Mouse (Mus musculus): ENCODE data around the gene Tlr7.
"Not testable (repeated sequence)": the region's sequence is repeated elsewhere in the genome, so short reads cannot be mapped to it uniquely, and the experiment has no call there.

The Tlr7 gene

DNA sequence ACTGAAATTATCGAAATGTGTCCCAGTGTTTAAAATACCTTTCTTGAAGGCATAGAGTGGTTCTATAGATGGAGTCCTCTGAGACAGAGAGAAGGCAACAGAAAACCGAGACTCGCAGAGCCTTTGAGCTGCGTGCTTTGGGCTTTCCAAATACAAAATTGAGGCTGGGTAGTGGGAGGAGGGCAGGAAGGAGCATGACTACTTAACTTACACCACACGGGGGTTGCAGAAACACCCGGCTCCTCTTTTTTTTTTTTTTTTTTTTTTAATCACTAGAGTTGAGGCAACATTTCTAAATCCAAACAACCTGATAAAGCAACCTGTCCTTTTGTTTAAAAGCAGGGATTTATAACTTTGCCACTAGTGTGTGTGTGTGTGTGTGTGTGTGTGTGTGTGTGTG lies at the start of gene Tlr7:
Gene Tlr7, minus strand, starts transcription at position 160 of the 400 bp plus-strand sequence.
- DNase-seq (ENCODE audit: low spot score in 2 of 2): no peak

DNA sequence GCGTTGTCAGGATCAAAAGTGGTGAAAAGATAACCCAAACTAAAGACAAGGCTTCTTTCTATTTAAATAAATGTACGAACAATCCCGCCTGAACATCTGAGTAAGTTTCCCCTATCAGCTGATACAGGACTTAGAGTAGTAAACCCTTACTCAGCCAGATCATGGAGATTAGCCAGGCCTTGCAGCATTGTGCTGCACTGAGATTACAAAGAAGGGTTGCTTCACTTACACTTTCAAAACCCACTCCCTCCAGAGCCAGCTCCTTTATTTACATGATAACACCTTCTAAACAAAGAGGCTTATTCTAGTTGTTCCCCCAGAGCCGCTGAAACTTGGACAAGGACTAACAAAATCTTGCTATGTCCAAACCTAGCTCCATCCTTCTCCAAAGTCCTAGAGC lies 49.7 kb upstream of the Tlr7 start:
- DNase-seq (ENCODE audit: low spot score in 2 of 2): no peak

GRCm38 (mm10) chrX:167361231-167361630 lies 30.9 kb upstream of the Tlr7 start:
- not testable (repeated sequence) for DNase-seq (ENCODE audit: low spot score in 2 of 2)

GRCm38 (mm10) chrX:167359704-167360103 lies 29.3 kb upstream of the Tlr7 start:
- DNase-seq (ENCODE audit: low spot score in 2 of 2): no peak

DNA sequence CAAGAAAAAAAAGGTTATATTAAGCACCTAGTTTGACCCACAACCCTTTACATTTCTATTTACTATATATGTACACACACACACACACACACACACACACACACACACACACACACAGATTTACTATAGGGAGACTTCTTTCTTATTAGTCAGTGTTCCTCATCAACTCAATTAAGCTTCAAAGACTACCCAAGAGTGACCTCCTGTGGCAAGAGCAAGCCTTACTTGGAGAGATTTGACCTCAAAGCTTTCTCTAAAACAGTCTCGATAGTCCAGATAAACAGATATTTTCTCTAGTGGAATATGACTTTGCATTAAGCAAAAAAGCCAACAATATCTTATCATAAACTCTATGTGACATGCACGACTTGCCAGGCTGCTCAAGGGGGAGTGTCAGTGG lies 27.1 kb upstream of the Tlr7 start:
- peak; percentile 6 for DNase-seq (ENCODE audit: low spot score in 2 of 2)

- no peak for DNase-seq (ENCODE audit: low spot score in 2 of 2)
Observed at GRCm38 (mm10) chrX:167355965-167356364, 25.6 kb upstream of the Tlr7 start.

GRCm38 (mm10) chrX:167353617-167354016 lies 23.3 kb upstream of the Tlr7 start:
- no peak for DNase-seq (ENCODE audit: low spot score in 2 of 2)

DNA sequence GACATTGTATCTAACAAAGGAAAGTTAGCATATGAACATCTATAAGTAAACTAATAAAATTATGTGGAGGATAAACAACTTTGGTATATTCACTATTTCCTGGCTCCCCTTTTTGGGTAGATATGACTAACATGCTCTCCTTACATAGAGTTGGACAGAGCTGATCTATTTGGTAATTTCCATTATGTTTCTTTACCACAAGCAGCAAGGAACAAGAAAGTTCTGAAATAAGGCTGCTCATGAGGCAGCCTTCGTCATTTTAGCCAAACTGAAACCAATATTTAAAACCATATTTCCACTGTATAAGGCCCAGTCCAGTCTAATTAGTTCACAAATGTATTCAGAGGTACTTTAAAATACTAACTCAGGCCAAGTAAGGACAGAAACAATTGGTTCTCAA lies 16.1 kb upstream of the Tlr7 start:
- no peak for DNase-seq (ENCODE audit: low spot score in 2 of 2)

GRCm38 (mm10) chrX:167344356-167344755 lies 14.0 kb upstream of the Tlr7 start:
- no peak for DNase-seq (ENCODE audit: low spot score in 2 of 2)

- DNase-seq (ENCODE audit: low spot score in 2 of 2): no peak
Observed at GRCm38 (mm10) chrX:167341811-167342210, 11.5 kb upstream of the Tlr7 start.

DNA sequence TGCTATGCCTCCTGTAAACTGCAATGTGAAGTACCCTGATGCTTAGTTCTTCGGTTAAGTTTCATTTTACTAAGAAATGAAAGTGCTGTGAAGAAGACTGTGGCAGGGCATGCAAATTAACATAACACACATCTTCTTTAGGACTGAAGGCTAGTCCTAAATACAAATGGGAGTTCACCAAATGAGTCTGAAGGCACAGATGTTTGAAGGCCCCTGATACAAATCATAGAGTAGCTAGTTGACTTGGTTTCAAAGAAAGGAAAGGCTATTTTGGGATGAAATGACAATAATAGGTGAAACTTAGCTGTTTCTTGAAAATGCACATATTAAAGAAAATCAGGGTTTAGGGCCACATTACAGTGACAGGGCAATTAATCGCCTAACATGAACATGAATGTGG lies 9.8 kb upstream of the Tlr7 start:
- DNase-seq (ENCODE audit: low spot score in 2 of 2): no peak

GRCm38 (mm10) chrX:167337990-167338389 lies 7.6 kb upstream of the Tlr7 start:
- no peak for DNase-seq (ENCODE audit: low spot score in 2 of 2)

- no peak for DNase-seq (ENCODE audit: low spot score in 2 of 2)
Observed at GRCm38 (mm10) chrX:167334571-167334970, 4.2 kb upstream of the Tlr7 start.

GRCm38 (mm10) chrX:167332607-167333006 lies 2.2 kb upstream of the Tlr7 start:
- DNase-seq (ENCODE audit: low spot score in 2 of 2): no peak

- DNase-seq (ENCODE audit: low spot score in 2 of 2): no peak
Observed at GRCm38 (mm10) chrX:167330993-167331392, 635 bp upstream of the Tlr7 start.

GRCm38 (mm10) chrX:167329620-167330019 lies 738 bp downstream of the Tlr7 start:
- no peak for DNase-seq (ENCODE audit: low spot score in 2 of 2)

DNA sequence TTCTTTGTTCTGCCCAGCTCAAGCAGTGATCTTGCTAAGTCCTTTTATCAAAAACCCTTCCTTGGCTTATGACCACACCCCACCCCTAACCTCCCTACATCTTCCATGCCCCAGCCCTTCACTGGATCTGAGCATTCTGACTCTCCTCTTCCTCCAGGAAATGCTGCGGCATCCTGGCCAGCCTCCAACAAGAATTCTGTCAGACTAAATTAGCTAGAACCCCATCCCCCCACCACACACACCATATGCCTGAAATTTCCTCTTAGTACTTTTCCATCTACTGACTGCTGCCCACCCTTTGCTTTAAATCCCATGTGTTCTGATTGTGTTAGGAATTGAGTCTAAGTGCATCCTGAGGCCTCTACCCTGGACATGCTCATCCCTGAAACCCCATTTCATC lies 1.3 kb downstream of the Tlr7 start:
- DNase-seq (ENCODE audit: low spot score in 2 of 2): peak in 1 of 2 experiments; percentile 13

GRCm38 (mm10) chrX:167328519-167328918 lies 1.8 kb downstream of the Tlr7 start:
- DNase-seq (ENCODE audit: low spot score in 2 of 2): no peak

DNA sequence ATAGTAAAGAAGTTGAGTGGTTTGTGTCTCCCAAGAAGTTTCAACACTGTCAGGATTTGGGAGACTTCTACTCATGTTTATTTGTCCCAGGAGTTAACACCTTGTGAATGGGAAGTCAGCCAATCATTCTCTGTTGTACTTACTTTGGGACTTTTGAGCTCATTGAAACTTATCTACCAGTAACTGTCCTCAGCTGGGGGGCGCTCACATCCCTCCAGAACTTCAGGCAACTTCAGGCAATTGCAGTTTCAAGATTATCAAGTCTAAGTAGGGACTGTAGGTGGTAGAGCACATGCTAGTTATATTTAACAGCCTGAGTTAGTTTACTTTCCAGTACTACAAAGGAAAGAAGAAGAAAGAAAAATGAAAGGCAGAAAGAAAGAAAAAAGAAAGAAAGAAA lies 6.6 kb downstream of the Tlr7 start:
- DNase-seq (ENCODE audit: low spot score in 2 of 2): no peak

- no peak for DNase-seq (ENCODE audit: low spot score in 2 of 2)
Observed at GRCm38 (mm10) chrX:167321233-167321806, 9.0 kb downstream of the Tlr7 start.

DNA sequence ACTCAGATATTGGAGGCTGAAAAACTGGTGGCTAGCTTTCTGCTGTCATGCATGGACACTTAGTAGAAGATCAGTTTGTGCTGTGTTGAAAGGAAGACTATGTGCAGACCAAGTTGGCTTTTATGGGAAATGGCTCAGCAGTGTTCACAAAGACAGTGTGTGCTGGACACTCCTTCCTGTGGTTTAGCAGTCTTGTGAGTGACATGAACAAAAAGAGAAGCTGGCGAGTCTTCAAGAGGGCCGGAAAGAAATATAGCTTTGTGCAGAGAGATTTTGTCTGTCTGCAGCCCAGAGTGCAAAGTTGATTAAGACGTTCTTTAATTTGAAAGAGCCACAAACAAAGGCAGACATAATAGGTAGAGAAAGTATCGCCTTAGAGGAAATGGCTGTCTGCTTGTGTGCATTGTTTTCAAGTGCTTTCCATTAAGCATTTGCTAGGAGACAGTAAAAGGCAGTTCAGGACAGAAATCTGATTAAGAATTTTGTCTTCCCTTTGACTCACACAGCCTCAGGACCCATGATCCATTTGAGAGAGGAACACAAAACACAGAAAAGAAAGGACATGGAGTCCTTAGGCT lies 11.4 kb downstream of the Tlr7 start:
- no peak for DNase-seq (ENCODE audit: low spot score in 2 of 2)

- no peak for DNase-seq (ENCODE audit: low spot score in 2 of 2)
Observed at GRCm38 (mm10) chrX:167315766-167316165, 14.6 kb downstream of the Tlr7 start.

DNA sequence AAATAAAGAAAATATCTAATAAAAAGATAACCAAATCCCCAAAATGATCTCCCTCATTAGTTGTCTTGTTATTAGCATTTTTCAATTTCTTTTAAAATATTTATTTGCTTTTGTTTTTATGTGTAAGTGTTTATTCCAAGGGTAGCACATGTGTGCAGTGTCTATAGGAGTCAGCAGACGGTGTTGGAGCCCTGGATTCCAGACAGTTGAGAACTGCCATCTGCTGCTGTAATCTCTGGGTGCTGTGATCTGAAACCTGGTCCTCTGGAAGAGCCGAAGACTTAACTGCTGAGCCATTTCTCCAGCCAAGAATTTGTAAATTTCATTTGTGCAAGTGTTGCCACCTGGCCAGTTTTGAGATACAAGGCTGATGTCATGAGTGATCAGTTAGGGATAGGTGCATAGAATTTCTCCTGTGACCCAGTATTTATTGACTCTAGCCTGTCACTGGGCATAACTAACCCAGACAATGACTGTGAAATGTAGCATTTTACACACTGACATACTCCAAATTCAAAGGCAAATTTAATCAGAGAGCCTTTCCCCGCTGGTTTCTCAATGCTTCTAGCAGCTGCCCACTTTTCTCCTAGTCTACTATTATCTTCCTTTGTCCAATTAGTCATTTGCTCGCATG lies 15.1 kb downstream of the Tlr7 start:
- DNase-seq (ENCODE audit: low spot score in 2 of 2): no peak
